Mouse (Mus musculus) bone marrow, adult 2 months (tissue): ENCODE results near the gene Trim56. TPM values are rescaled to one million over a fixed set of nuclear protein-coding genes. Genes with fewer than 3 reads are reported as not detected.
A peak's percentile ranks its signal among the peaks of the same experiment; 100 is the strongest.

ENCODE experiments used
- H3K27ac ChIP-seq: fragments of 200-500 bp; 2 replicates; pipeline ENCODE4 v1.5.1; 2012; ENCODE audit warnings: low read depth, mild to moderate bottlenecking, control low read depth, inconsistent platforms, low read length; ENCODE audit not compliant: control insufficient read depth, poor library complexity, insufficient read depth
- H3K4me1 ChIP-seq: fragments of 200-500 bp; 2 replicates; pipeline ENCODE4 v1.6.1; 2011; ENCODE audit warnings: low read length; ENCODE audit not compliant: control insufficient read depth, insufficient read depth
- H3K4me3 ChIP-seq: fragments of 200-500 bp; replicated peaks from 2 replicates; pipeline ENCODE3; 2011; ENCODE audit warnings: mild to moderate bottlenecking, low read depth, low read length, control low read depth; ENCODE audit not compliant: control insufficient read depth
- CTCF ChIP-seq: fragments of 200-500 bp; IDR thresholded peaks from 2 replicates; pipeline ENCODE4 v1.5.1; 2011; ENCODE audit warnings: low read length, control low read depth; ENCODE audit not compliant: control insufficient read depth, insufficient read depth
- POLR2A ChIP-seq: fragments of 200-500 bp; IDR thresholded peaks from 2 replicates; pipeline ENCODE4 v1.6.1; 2011; ENCODE audit warnings: low read depth, mild to moderate bottlenecking, control low read depth, low read length, borderline replicate concordance; ENCODE audit not compliant: control insufficient read depth
- WGBS: fragments of 180-500 bp; shearing (Covaris S2); methylation state at CpG from one replicate; pipeline ENCODE4 v1.1.7; 2018; 5-methylcytosine and 5-hydroxymethylcytosine counted together
- polyA plus RNA-seq: library from polyadenylated mRNA; stranded (reverse); fragments of >200 nt; gene quantifications from 2 replicates; pipeline ENCODE4 v1.2.4, GENCODE M21; 2011; ENCODE audit warnings: low replicate concordance; ENCODE audit not compliant: missing spikeins, insufficient read depth, insufficient read length

Gene Trim56
- polyA plus RNA-seq, 1 experiment, result 31.3 TPM

DNA sequence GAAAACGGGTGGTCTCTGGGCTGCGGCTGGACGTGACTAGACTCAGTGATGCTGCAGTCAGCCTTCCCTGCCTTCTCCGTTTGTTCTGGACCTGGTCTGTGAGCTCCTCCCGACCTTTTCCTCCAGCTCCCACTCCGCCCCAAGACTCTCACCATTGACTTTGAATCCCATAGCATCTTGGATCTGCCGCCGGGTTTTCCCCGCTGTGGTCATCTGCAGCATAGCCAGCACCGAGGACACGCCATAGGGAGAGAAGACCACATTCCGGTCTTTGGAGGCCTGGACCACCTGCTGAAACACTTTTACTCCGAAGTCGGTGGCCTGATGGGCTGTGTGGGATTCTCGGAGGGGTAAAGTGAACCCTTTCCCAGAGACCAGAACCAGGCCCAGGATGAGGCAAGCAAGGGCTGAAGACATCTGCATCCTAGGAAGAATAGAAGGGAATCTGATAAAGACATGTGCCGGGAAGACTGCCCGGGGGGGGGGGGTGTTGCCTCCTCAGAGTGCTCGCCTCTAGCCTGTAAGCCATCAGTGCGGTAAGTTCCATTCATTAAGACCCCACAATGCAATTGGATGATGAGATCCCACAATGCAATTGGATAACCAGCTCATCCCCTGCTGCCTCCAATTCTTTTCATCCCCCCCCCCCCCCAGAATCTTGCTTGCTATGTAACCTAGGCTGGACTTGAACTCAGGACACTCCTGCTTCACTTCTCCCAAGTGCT lies 45.0 kb downstream of the Trim56 start:
- Histone ChIP-seq H3K4me1 (no peaks in the 10 kb centered on the region; the same call in 1 of the 2 replicates), H3K27ac (no peak overlapping the region), H3K4me3 (no peak overlapping the region)
- WGBS, result 84% methylated on average over 19 of the region's 19 CpGs
- TF ChIP-seq POLR2A (no peak), CTCF (no peak)

DNA sequence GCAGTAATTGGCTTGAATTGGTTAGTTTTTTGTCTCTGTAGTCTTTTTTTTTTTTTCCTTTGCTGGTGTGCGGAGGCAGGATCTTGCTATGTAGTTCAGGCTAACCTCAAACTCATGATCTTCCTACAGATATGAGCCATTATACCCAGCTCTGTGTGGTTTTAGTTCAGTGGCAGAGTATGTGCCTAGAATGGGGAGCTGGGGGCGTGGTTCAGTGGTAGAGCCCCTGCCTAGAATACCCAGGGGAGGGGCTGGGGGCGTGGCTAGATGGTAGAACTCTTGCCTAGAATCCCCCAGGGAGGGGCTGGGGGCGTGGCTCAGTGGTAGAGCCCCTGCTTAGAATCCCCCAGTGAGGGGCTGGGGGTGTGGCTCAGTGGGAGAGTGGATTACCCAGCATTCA lies 47.3 kb downstream of the Trim56 start:
- Histone ChIP-seq H3K27ac (no peak overlapping the region), H3K4me1 (no peaks in the 10 kb centered on the region)
- WGBS, result 46% methylated on average over 4 of the region's 4 CpGs

DNA sequence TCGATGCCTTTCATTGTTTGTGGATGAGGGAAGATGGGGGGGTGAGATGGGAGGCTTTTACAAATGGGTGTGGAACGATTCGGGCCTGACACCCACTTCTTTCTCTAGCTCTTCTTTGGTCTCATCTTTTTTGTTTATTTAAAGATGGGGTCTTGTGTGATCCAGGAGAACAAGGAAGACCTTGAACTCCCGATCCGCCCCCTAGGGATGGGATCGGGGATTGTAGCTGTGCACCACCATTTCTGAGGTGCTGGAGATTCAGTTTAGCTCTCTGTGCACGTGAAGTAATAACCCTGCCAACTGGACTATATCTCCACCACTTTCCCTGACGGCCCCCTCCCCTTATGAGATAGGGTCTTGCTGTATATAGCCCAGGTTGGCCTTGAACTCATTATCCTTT lies 50.1 kb downstream of the Trim56 start:
- Histone ChIP-seq H3K4me1 (no peaks in the 10 kb centered on the region), H3K4me3 (no peak overlapping the region), H3K27ac (no peak overlapping the region)
- 73% methylated on average over 8 of the region's 8 CpGs for WGBS
- TF ChIP-seq CTCF (no peak), POLR2A (no peak)

More for the DNA sequence above, 47.3 kb downstream of the Trim56 start:
- no peak for TF ChIP-seq POLR2A
- TF ChIP-seq CTCF, result no peak
- no peak overlapping the region for H3K4me3 ChIP-seq

DNA sequence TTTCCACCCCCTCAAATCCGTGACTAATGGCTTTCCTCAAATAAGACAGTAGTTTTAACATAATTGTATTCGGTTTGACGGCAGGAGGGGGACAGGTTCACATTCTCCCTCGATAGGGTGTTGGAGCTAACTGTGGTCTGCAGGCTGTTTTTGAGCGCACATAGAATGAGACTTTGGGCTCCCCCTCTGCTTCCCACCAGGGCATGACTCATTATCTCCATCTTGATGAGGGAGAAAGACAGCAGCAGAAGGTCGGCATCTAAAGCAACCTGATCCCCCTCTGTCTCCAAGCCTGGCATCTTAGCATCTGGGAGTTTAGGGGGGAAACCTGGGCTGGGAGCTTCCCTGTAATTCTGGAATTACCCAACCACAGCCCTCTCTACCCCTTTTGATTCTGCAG lies 50.6 kb downstream of the Trim56 start:
- TF ChIP-seq POLR2A, result no peak
- no peak for TF ChIP-seq CTCF
- Histone ChIP-seq H3K4me1 (no peaks in the 10 kb centered on the region), H3K4me3 (no peak overlapping the region), H3K27ac (no peak overlapping the region)
- 70% methylated on average over 6 of the region's 6 CpGs for WGBS

DNA sequence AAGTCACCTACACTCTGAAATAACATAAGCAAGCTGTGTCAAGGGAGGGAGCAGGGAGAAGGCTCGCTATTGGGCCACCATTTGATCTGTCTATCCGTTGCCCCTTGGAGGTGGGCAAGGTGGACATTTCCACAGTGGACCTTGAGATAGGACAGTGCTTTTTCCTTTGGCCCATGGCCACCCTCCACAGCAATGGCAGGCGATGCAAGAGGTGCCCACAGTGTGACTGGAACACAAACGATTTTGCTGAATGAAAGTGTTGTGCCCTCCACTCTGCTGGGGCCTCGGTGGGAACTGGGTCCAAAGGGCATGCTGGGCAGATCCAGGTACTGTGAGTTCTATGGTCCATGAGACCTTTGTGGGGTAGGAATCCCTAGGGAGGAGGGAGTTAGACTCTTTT lies 53.4 kb downstream of the Trim56 start:
- WGBS, result 73% methylated on average over 5 of the region's 5 CpGs
- no peaks in the 10 kb centered on the region for H3K4me1 ChIP-seq
- no peak overlapping the region for H3K27ac ChIP-seq
- H3K4me3 ChIP-seq, result no peak overlapping the region
- TF ChIP-seq POLR2A, result no peak

DNA sequence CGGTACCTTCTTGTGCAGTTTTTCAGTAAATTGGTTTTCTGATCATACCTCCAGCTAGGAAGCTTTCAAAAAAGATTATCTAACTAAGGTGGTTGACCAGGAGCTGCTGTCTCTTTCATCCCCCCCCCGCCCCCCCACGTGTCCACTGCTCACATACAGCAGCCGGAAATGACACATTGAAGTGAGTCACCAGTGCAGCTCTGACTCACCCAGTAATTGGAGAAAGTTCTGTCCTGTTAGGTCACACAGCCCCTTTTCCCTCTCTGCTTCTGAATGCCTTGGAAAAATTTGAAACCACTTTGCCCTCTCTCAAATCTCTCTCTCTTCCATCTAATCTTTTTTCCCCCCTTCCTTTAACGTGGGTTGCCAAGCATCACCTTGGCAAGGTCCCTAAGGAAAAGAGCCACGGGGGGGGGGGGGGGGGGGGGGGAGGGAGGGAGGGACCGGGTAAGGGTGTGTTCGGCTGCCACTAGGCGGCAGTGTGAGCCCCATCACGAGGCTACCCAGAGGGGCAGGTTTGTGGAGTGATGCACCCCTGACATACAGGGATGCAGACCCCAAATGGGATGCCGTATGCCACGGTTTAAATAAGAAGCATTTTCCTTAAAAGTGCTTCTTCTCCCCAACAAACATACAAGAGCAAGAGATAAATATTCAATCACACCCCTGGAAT lies 54.1 kb downstream of the Trim56 start:
- peak; percentile 50 for TF ChIP-seq CTCF
- TF ChIP-seq POLR2A, result no peak
- Histone ChIP-seq H3K4me1 (no peaks in the 10 kb centered on the region), H3K4me3 (no peak overlapping the region), H3K27ac (no peak overlapping the region)
- 16% methylated on average over 11 of the region's 12 CpGs for WGBS

Other genes starting within 250 kb of the Trim56 start
- not detected in 2 replicates for gene Col26a1, start 233.0 kb downstream of the Trim56 start, polyA plus RNA-seq
- gene Ift22, start 208.1 kb downstream of the Trim56 start, polyA plus RNA-seq, result 1.7 and 10.7 TPM in 2 replicates
- 179 and 211 TPM in 2 replicates for gene Fis1, start 162.9 kb downstream of the Trim56 start, polyA plus RNA-seq
- gene Cldn15, start 149.6 kb downstream of the Trim56 start, polyA plus RNA-seq, result 14.6 and 31.1 TPM in 2 replicates
- gene Plod3, start 129.2 kb downstream of the Trim56 start, polyA plus RNA-seq, result 14.0 and 26.1 TPM in 2 replicates
- 70.2 and 134 TPM in 2 replicates for gene Znhit1, start 128.2 kb downstream of the Trim56 start, polyA plus RNA-seq
- gene Vgf, start 89.8 kb downstream of the Trim56 start, polyA plus RNA-seq, result not detected in 2 replicates
- gene Ap1s1, start 70.1 kb downstream of the Trim56 start, polyA plus RNA-seq, result 45.8 and 71.9 TPM in 2 replicates
- 0.95 and 3.1 TPM in 2 replicates for gene Serpine1, start 43.9 kb downstream of the Trim56 start, polyA plus RNA-seq
- not detected in 2 replicates for gene Muc3, start 33.1 kb upstream of the Trim56 start, polyA plus RNA-seq
- 6.0 and 9.9 TPM in 2 replicates for gene Muc3a, start 96.2 kb upstream of the Trim56 start, polyA plus RNA-seq
- gene Ache, start 171.3 kb upstream of the Trim56 start, polyA plus RNA-seq, result 115 and 217 TPM in 2 replicates
- gene Ufsp1, start 178.4 kb upstream of the Trim56 start, polyA plus RNA-seq, result 74.0 and 131 TPM in 2 replicates
- gene Srrt, start 191.5 kb upstream of the Trim56 start, polyA plus RNA-seq, result 304 and 461 TPM in 2 replicates
- gene Trip6, start 198.2 kb upstream of the Trim56 start, polyA plus RNA-seq, result 9.0 and 15.5 TPM in 2 replicates
- 10.9 and 14.4 TPM in 2 replicates for gene Slc12a9, start 217.4 kb upstream of the Trim56 start, polyA plus RNA-seq
- gene Ephb4, start 233.9 kb upstream of the Trim56 start, polyA plus RNA-seq, result 3.1 and 4.5 TPM in 2 replicates